Mouse (Mus musculus): ENCODE results near the gene Anks1. TPM values are rescaled to one million over a fixed set of nuclear protein-coding genes. Genes with fewer than 3 reads are reported as not detected.

Anks1 gene
- polyA plus RNA-seq, 1 experiment, result 19.1 TPM

GRCm38 (mm10) chr17:27941178-27941577 lies 32.1 kb downstream of the Anks1 start:
- Histone ChIP-seq H3K4me1 (peaks cover 69% of the 10 kb centered on the region), H3K9me3 (no peaks in the 10 kb centered on the region), H3K27me3 (replicated peaks) (no peaks in the 10 kb centered on the region), H3K4me3 (replicated peaks) (peak overlapping the region; percentile 48), H3K36me3 (replicated peaks; ENCODE audit: low read length) (no peaks in the 10 kb centered on the region)
- no peak for TF ChIP-seq GATA1 (IDR thresholded peaks at IDR 0.05; ENCODE audit: borderline replicate concordance, low read length)
- TF ChIP-seq FLI1 (IDR thresholded peaks at IDR 0.05; ENCODE audit: low read length), result no peak

DNA sequence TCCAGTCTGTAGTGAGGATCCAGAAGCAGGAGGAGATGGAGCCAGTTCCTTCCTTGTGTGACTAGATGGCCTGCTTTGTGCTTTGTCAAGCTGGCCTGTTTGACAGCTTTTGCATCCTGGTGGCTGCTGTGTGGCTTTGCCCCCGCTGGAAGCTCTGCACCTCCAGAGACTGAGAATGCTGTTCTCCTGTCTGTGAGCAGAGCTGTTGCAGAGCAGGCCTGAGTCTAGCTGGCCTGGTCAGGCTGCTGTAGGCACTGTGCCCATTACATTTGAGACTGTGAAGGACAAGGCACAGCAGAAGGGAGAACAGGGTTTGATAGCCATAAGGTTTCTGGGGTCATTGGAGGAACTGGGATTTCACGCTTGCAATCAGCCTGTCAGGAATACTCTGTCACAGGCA lies 32.6 kb downstream of the Anks1 start:
- Histone ChIP-seq H3K4me1 (peaks cover 64% of the 10 kb centered on the region), H3K9me3 (no peaks in the 10 kb centered on the region), H3K27me3 (replicated peaks) (no peaks in the 10 kb centered on the region), H3K36me3 (replicated peaks; ENCODE audit: low read length) (no peaks in the 10 kb centered on the region), H3K4me3 (replicated peaks) (no peak overlapping the region)
- TF ChIP-seq FLI1 (IDR thresholded peaks at IDR 0.05; ENCODE audit: low read length) (no peak), GATA1 (IDR thresholded peaks at IDR 0.05; ENCODE audit: borderline replicate concordance, low read length) (no peak)

DNA sequence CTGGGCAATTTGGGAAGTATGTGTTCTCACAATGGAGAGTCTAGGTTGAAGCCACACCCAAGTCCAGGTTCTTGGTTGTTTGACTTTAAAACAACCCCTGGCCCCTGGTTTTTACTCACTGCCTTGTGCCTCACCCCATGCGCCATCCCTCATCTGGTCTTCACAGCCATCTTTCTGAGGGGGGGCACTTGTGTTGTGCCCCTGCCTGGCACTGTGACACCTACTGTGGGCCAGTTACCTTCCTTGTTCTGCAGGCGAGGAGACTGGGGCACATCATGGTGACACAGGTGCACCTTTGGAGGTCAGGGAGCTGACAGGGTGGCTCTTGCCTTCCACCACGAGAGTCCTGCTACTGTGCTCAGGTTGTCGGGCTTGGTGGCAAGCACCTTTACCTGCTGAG lies 33.0 kb downstream of the Anks1 start:
- TF ChIP-seq FLI1 (IDR thresholded peaks at IDR 0.05; ENCODE audit: low read length), result no peak
- no peak for TF ChIP-seq GATA1 (IDR thresholded peaks at IDR 0.05; ENCODE audit: borderline replicate concordance, low read length)
- Histone ChIP-seq H3K4me1 (peaks cover 60% of the 10 kb centered on the region), H3K36me3 (replicated peaks; ENCODE audit: low read length) (no peaks in the 10 kb centered on the region), H3K9me3 (no peaks in the 10 kb centered on the region), H3K27me3 (replicated peaks) (no peaks in the 10 kb centered on the region), H3K4me3 (replicated peaks) (no peak overlapping the region)

DNA sequence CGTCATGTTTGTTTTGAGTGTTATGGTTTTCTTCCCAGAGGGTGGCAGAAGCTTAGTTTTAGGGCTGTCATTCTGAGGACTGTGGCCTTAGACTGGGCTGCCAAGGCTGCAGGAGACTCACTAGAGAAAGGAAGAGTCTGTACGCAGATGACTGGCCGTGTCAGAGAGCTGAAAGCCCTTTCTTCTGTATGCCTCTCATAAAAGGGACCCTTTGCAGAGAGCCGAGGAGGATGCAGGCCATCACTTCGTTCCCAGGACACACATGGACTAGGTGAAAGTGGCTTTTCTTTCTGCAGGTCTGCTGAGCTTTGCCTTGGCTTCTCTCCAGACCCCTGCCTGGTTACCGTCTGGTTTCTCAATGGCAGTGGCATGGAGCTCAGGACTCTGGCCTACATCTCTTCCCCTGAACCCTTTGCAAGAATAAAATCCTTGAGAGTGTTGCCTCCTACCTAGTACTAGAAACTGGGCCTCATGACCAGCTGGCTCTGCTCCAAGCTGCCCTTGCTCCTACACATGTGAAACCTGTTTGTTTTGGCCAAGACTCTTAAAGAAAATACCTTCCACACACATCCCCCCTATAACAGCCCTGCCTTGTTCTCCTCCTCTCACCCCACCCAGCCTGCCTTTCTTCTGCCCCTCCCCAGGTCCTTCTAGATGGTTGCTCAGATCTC lies 36.6 kb downstream of the Anks1 start:
- Histone ChIP-seq H3K27me3 (replicated peaks) (no peaks in the 10 kb centered on the region), H3K36me3 (replicated peaks; ENCODE audit: low read length) (peaks cover 5% of the 10 kb centered on the region), H3K9me3 (peaks cover 7% of the 10 kb centered on the region), H3K4me3 (replicated peaks) (no peak overlapping the region), H3K4me1 (peaks cover 29% of the 10 kb centered on the region)
- no peak for TF ChIP-seq GATA1 (IDR thresholded peaks at IDR 0.05; ENCODE audit: borderline replicate concordance, low read length)
- no peak for TF ChIP-seq FLI1 (IDR thresholded peaks at IDR 0.05; ENCODE audit: low read length)

DNA sequence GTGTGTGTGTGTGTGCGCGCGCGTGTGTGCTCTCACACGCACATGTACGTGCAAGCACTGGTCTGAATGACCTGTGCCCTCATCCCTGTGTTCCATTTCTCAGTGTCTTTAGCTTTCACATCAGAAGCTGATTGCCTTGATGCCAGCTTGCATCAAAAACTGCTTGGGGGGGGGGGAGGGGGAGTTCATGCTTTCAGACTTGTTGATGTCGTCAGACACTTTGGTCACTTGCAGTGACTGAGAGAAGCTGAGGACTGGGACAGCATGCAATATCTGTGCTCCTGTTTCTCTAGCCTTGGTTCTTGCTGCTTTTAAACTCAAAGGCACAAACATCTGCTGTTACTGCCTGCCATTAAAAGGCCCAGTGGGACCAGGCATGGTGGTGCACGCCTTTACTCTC lies 37.3 kb downstream of the Anks1 start:
- Histone ChIP-seq H3K27me3 (replicated peaks) (no peaks in the 10 kb centered on the region), H3K4me1 (peaks cover 22% of the 10 kb centered on the region), H3K9me3 (peaks cover 7% of the 10 kb centered on the region), H3K36me3 (replicated peaks; ENCODE audit: low read length) (peaks cover 5% of the 10 kb centered on the region), H3K4me3 (replicated peaks) (no peak overlapping the region)
- TF ChIP-seq GATA1 (IDR thresholded peaks at IDR 0.05; ENCODE audit: borderline replicate concordance, low read length) (no peak), FLI1 (IDR thresholded peaks at IDR 0.05; ENCODE audit: low read length) (no peak)

DNA sequence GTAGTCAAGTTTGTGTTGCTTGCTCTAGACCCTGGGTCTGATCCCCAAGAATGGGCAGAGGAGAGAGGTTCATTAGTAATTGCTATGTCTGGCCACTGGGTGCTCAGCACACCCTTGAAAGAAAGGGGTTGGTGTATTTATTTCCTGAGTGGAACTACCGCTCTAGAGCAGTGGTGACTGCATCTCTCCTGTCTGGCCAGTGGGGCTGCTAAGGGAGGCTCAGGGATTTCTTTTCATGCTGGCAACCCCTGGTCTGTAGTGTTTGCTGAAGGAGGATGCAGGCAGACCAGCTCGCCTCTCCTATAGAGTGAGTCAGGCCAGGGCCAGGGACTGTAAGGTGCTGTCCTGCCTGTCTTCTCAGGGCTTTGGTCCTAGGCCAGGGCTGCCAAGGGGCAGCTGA lies 38.0 kb downstream of the Anks1 start:
- H3K4me1 ChIP-seq, result peaks cover 15% of the 10 kb centered on the region
- peaks cover 7% of the 10 kb centered on the region for H3K9me3 ChIP-seq
- H3K27me3 ChIP-seq (replicated peaks), result no peaks in the 10 kb centered on the region
- TF ChIP-seq GATA1 (IDR thresholded peaks at IDR 0.05; ENCODE audit: borderline replicate concordance, low read length) (no peak), FLI1 (IDR thresholded peaks at IDR 0.05; ENCODE audit: low read length) (no peak)
- peaks cover 5% of the 10 kb centered on the region for H3K36me3 ChIP-seq (replicated peaks; ENCODE audit: low read length)
- H3K4me3 ChIP-seq (replicated peaks), result no peak overlapping the region

GRCm38 (mm10) chr17:27953136-27953535 lies 44.0 kb downstream of the Anks1 start:
- H3K27me3 ChIP-seq (replicated peaks), result no peaks in the 10 kb centered on the region
- H3K4me1 ChIP-seq, result peaks cover 20% of the 10 kb centered on the region; the same call in 1 of the 2 replicates
- TF ChIP-seq GATA1 (IDR thresholded peaks at IDR 0.05; ENCODE audit: borderline replicate concordance, low read length), result no peak
- no peak for TF ChIP-seq FLI1 (IDR thresholded peaks at IDR 0.05; ENCODE audit: low read length)
- peaks cover 7% of the 10 kb centered on the region for H3K9me3 ChIP-seq
- H3K36me3 ChIP-seq (replicated peaks; ENCODE audit: low read length), result peaks cover 8% of the 10 kb centered on the region
- H3K4me3 ChIP-seq (replicated peaks), result no peak overlapping the region

- TF ChIP-seq GATA1 (IDR thresholded peaks at IDR 0.05; ENCODE audit: borderline replicate concordance, low read length) (no peak), FLI1 (IDR thresholded peaks at IDR 0.05; ENCODE audit: low read length) (no peak)
- Histone ChIP-seq H3K4me3 (replicated peaks) (no peak overlapping the region), H3K4me1 (peaks cover 26% of the 10 kb centered on the region; the same call in 1 of the 2 replicates), H3K36me3 (replicated peaks; ENCODE audit: low read length) (peaks cover 3% of the 10 kb centered on the region), H3K27me3 (replicated peaks) (no peaks in the 10 kb centered on the region), H3K9me3 (no peaks in the 10 kb centered on the region)
Observed at GRCm38 (mm10) chr17:27954629-27955402, 45.7 kb downstream of the Anks1 start.

DNA sequence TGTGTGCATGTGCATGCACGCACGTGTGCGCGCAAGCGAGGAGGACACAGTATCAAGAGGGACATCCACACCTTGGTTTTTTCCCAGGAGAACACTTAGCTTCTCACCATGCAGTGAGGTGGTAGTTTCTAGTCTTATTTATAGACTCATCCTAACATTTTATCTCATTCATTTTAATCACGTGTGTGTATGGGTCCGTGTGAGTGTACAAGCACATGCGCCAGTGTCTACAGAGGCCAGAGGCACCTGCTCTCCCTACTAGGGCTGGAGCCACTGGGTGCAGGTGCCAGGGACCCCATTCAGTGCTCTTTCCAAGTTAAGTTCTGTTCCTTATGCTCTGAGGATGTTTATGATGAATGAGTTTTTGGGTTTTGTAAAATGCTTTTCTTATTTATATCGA lies 48.5 kb downstream of the Anks1 start:
- Histone ChIP-seq H3K9me3 (no peaks in the 10 kb centered on the region), H3K27me3 (replicated peaks) (no peaks in the 10 kb centered on the region), H3K4me3 (replicated peaks) (no peak overlapping the region), H3K4me1 (peaks cover 28% of the 10 kb centered on the region; the same call in 1 of the 2 replicates), H3K36me3 (replicated peaks; ENCODE audit: low read length) (peaks cover 3% of the 10 kb centered on the region)
- TF ChIP-seq GATA1 (IDR thresholded peaks at IDR 0.05; ENCODE audit: borderline replicate concordance, low read length) (no peak), FLI1 (IDR thresholded peaks at IDR 0.05; ENCODE audit: low read length) (no peak)

Measured in megakaryocyte, embryonic 14.5 days (primary cell).